Mouse (Mus musculus) MEL (cell line): Measurements from ENCODE around the gene F2r. TPM values are rescaled to one million over a fixed set of nuclear protein-coding genes. Genes with fewer than 3 reads are reported as not detected.

Experiments
- DNase-seq: peaks from one replicate; pipeline ENCODE4 v3.0.0; 2011; ENCODE audit warnings: low read depth, low spot score
- H3K27ac ChIP-seq: 2 replicates; pipeline ENCODE4 v1.5.1; 2012; ENCODE audit warnings: low read depth, mild to moderate bottlenecking, control low read depth, low read length, moderate library complexity; ENCODE audit not compliant: control insufficient read depth
- H3K27me3 ChIP-seq, 2 experiments: fragments of 150-350 bp in 1 of 2; sonication (generic) in 1 of 2; 2 replicates each; pipeline ENCODE4 v1.6.1; 2012; ENCODE audit warnings: low read length in 2 of 2, mild to moderate bottlenecking in 2 of 2, improper control_type of control experiment in 1 of 2, moderate library complexity in 1 of 2; ENCODE audit not compliant: insufficient read depth in 2 of 2, control insufficient read depth in 1 of 2
- H3K36me3 ChIP-seq, 2 experiments: 2 replicates each; pipeline ENCODE4 v1.6.1; 2012 to 2014; ENCODE audit warnings: low read length in 2 of 2, improper control_type of control experiment in 1 of 2, inconsistent platforms in 1 of 2, mild to moderate bottlenecking in 1 of 2; ENCODE audit not compliant: insufficient read depth in 2 of 2, control insufficient read depth in 1 of 2
- H3K4me1 ChIP-seq, 2 experiments: fragments of 150-350 bp in 1 of 2; sonication (generic) in 1 of 2; 2 replicates each; pipeline ENCODE4 v1.6.1; 2012; ENCODE audit warnings: low read length in 2 of 2, improper control_type of control experiment in 1 of 2, mild to moderate bottlenecking in 1 of 2; ENCODE audit not compliant: insufficient read depth in 2 of 2, control insufficient read depth in 1 of 2
- H3K4me3 ChIP-seq, 2 experiments: fragments of 150-350 bp in 1 of 2; sonication (generic) in 1 of 2; 2 replicates each; pipeline ENCODE4 v1.5.1; 2012; ENCODE audit warnings: low read depth in 2 of 2, low read length in 2 of 2, mild to moderate bottlenecking in 2 of 2, moderate library complexity in 2 of 2, control low read depth in 1 of 2, improper control_type of control experiment in 1 of 2; ENCODE audit not compliant: control insufficient read depth in 1 of 2, insufficient read depth in 1 of 2
- H3K79me2 ChIP-seq: 2 replicates; pipeline ENCODE4 v1.6.1; 2012; ENCODE audit warnings: mild to moderate bottlenecking, low read length, moderate library complexity; ENCODE audit not compliant: control insufficient read depth, poor library complexity, insufficient read depth
- H3K9ac ChIP-seq: 2 replicates; pipeline ENCODE4 v1.6.1; 2012; ENCODE audit warnings: low read depth, mild to moderate bottlenecking, control low read depth, low read length, moderate library complexity; ENCODE audit not compliant: control insufficient read depth, poor library complexity, severe bottlenecking
- H3K9me3 ChIP-seq: fragments of 150-350 bp; sonication (generic); replicated peaks from 2 replicates; pipeline ENCODE4 v1.6.1; 2012; ENCODE audit warnings: mild to moderate bottlenecking, low read length, improper control_type of control experiment, moderate library complexity; ENCODE audit not compliant: insufficient read depth
- CHD1 ChIP-seq: IDR thresholded peaks from 2 replicates; pipeline ENCODE4 v1.6.1; 2012; ENCODE audit warnings: low read depth, mild to moderate bottlenecking, inconsistent platforms, low read length, improper control_type of control experiment
- CTCF ChIP-seq, 3 experiments: IDR thresholded peaks in 2 of 3; conservative IDR thresholded peaks in 1 of 3; 2 replicates each; pipeline ENCODE4 v1.5.1; 2011 to 2012; ENCODE audit warnings: low read length in 3 of 3, low read depth in 2 of 3, mild to moderate bottlenecking in 2 of 3, improper control_type of control experiment in 1 of 3, inconsistent platforms in 1 of 3, mixed read lengths in 1 of 3, moderate library complexity in 1 of 3; ENCODE audit not compliant: control insufficient read depth in 1 of 3, insufficient read depth in 1 of 3, poor library complexity in 1 of 3, severe bottlenecking in 1 of 3
- ETS1 ChIP-seq: IDR thresholded peaks from 2 replicates; pipeline ENCODE4 v1.6.1; 2012; ENCODE audit warnings: low read depth, mild to moderate bottlenecking, inconsistent platforms, low read length, improper control_type of control experiment, moderate library complexity
- GATA1 ChIP-seq: IDR thresholded peaks from 2 replicates; pipeline ENCODE4 v1.6.1; 2011; ENCODE audit warnings: low read depth, low read length, improper control_type of control experiment
- JUND ChIP-seq: IDR thresholded peaks from 2 replicates; pipeline ENCODE4 v1.6.1; 2011; ENCODE audit warnings: low read depth, mild to moderate bottlenecking, improper control_type of control experiment, low read length
- KAT2A ChIP-seq: conservative IDR thresholded peaks from 2 replicates; pipeline ENCODE4 v1.6.1; 2012; ENCODE audit warnings: low read depth, low read length, improper control_type of control experiment, inconsistent platforms
- MAFK ChIP-seq: IDR thresholded peaks from 2 replicates; pipeline ENCODE4 v1.6.1; 2011; ENCODE audit warnings: low read depth, mild to moderate bottlenecking, low read length, improper control_type of control experiment, borderline replicate concordance
- MEF2A ChIP-seq: IDR thresholded peaks from 2 replicates; pipeline ENCODE4 v1.6.1; 2014; ENCODE audit warnings: low read depth, mild to moderate bottlenecking, inconsistent platforms, low read length, improper control_type of control experiment; ENCODE audit not compliant: poor library complexity, insufficient replicate concordance, severe bottlenecking; ENCODE audit errors: extremely low read depth
- MXI1 ChIP-seq: IDR thresholded peaks from 2 replicates; pipeline ENCODE4 v1.6.1; 2011; ENCODE audit warnings: mild to moderate bottlenecking, low read depth, low read length, improper control_type of control experiment
- NRF1 ChIP-seq: IDR thresholded peaks from 2 replicates; pipeline ENCODE4 v1.6.1; 2014; ENCODE audit warnings: low read depth, mild to moderate bottlenecking, inconsistent platforms, low read length, improper control_type of control experiment, moderate library complexity; ENCODE audit not compliant: poor library complexity, insufficient read depth, severe bottlenecking
- POLR2A ChIP-seq, 2 experiments: IDR thresholded peaks; 2 replicates each; pipeline ENCODE4 v1.6.1; 2011 to 2012; ENCODE audit warnings: low read length in 2 of 2, mild to moderate bottlenecking in 2 of 2, control low read depth in 1 of 2, improper control_type of control experiment in 1 of 2, low read depth in 1 of 2, moderate library complexity in 1 of 2; ENCODE audit not compliant: control insufficient read depth in 1 of 2, insufficient read depth in 1 of 2, poor library complexity in 1 of 2
- POLR2AphosphoS2 ChIP-seq: IDR thresholded peaks from 2 replicates; pipeline ENCODE4 v1.6.1; 2011; ENCODE audit warnings: low read length, improper control_type of control experiment
- RCOR1 ChIP-seq: IDR thresholded peaks from 2 replicates; pipeline ENCODE4 v1.6.1; 2012; ENCODE audit warnings: low read depth, mild to moderate bottlenecking, inconsistent platforms, low read length, improper control_type of control experiment
- TAL1 ChIP-seq: IDR thresholded peaks from 2 replicates; pipeline ENCODE4 v1.6.1; 2012; ENCODE audit warnings: mild to moderate bottlenecking, inconsistent platforms, low read length, moderate library complexity, mixed read lengths
- TBP ChIP-seq: IDR thresholded peaks from 2 replicates; pipeline ENCODE4 v1.8.0; 2011; ENCODE audit warnings: low read depth, low read length, improper control_type of control experiment
- TCF12 ChIP-seq: IDR thresholded peaks from 2 replicates; pipeline ENCODE4 v1.6.1; 2014; ENCODE audit warnings: low read depth, mild to moderate bottlenecking, inconsistent platforms, low read length, improper control_type of control experiment, moderate library complexity
- polyA plus RNA-seq, 2 experiments: library from polyadenylated mRNA; stranded (reverse) in 1 of 2; unstranded in 1 of 2; fragments of >175 nt in 1 of 2; fragments of >200 nt in 1 of 2; gene quantifications; 2 replicates each; pipeline versions ENCODE4 v1.2.1 to v1.2.4; 2012; ENCODE audit warnings: low replicate concordance in 2 of 2, low read depth in 1 of 2; ENCODE audit not compliant: insufficient read length in 2 of 2, insufficient read depth in 1 of 2, missing spikeins in 1 of 2
- total RNA-seq: library from RNA; depleted of rRNA; stranded (reverse); fragments of 300-350 nt; gene quantifications from 2 replicates; pipeline ENCODE4 v1.2.3, GENCODE M21; 2012

F2r gene
- total and polyA plus RNA-seq, 3 experiments = 19.1 to 32.7 TPM; not detected in 1

DNA sequence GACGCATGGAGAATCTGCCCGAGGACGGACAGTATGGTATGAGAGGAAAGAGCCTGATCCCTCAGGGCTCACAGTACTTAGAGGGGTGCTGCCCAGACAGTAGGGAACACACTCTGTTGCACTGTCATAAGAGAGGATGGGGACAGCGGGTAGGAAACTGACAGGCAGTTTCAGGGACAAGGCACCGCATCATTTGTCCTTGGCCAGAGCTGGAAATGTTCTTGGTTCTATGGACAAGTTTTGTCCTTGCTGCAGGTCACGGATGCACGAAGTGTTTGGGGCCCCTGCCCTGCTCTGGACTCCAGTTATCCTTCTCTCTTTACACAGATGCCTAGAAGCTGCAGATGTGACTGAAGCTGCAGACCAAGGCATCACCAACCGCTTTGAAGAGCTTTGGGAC is 11.3 kb downstream of the F2r start:
- H3K79me2 ChIP-seq = no peaks in the 10 kb centered on the region
- DNase-seq = no peak
- H3K9me3 ChIP-seq = no peaks in the 10 kb centered on the region
- peaks cover 0 to 2% of the 10 kb centered on the region in 2 experiments; a peak in 1 of 4 replicates for H3K36me3 ChIP-seq
- no peak overlapping the region for H3K4me3 ChIP-seq
- no peak for TF ChIP-seq CHD1
- TF ChIP-seq GATA1 = no peak
- no peak for TF ChIP-seq KAT2A
- no peak for TF ChIP-seq POLR2AphosphoS2
- no peak for TF ChIP-seq MEF2A
- TF ChIP-seq, all 39 proteins: peak for 0
- Histone ChIP-seq H3K9ac (no peak overlapping the region), H3K27ac (no peak overlapping the region), H3K27me3 (no peaks in the 10 kb centered on the region), H3K4me1 (no peaks in the 10 kb centered on the region)

- no peaks in the 10 kb centered on the region for H3K9me3 ChIP-seq
- H3K27me3 ChIP-seq = no peaks in the 10 kb centered on the region
- H3K79me2 ChIP-seq = no peaks in the 10 kb centered on the region
- no peaks in the 10 kb centered on the region; a peak in 1 of 4 replicates for H3K4me1 ChIP-seq
- H3K4me3 ChIP-seq = no peak overlapping the region
- TF ChIP-seq TBP (no peak), RCOR1 (no peak), POLR2A (IDR thresholded peaks at IDR 0.05; ENCODE audit: control insufficient read depth in 1 of 2, insufficient read depth in 1 of 2, low read depth in 1 of 2, low read length in 2 of 2, poor library complexity in 1 of 2) (no peak), MXI1 (no peak), CTCF (IDR thresholded peaks at IDR 0.05 in 2 of 3, conservative IDR thresholded peaks at IDR 0.05 in 1 of 3; ENCODE audit: control insufficient read depth in 1 of 3, insufficient read depth in 1 of 3, low read depth in 2 of 3, low read length in 3 of 3, poor library complexity in 1 of 3, severe bottlenecking in 1 of 3) (no peak), GATA1 (no peak), JUND (no peak), POLR2AphosphoS2 (no peak), TCF12 (no peak), MAFK (no peak), TAL1 (no peak), ETS1 (no peak), NRF1 (no peak)
- peaks cover 0 to 2% of the 10 kb centered on the region in 2 experiments; a peak in 1 of 4 replicates for H3K36me3 ChIP-seq
- no peak overlapping the region for H3K27ac ChIP-seq
- no peak for DNase-seq
- H3K9ac ChIP-seq = no peak overlapping the region
Observed at GRCm38 (mm10) chr13:95604288-95604687, 14.0 kb downstream of the F2r start.
